Mouse (Mus musculus) stomach, postnatal 0 days (tissue): Measurements from ENCODE around the gene Dhrs7b. TPM values are rescaled to one million over a fixed set of nuclear protein-coding genes. Genes with fewer than 3 reads are reported as not detected.

Experiments
- ATAC-seq: fragments of 200-750 bp; cut with Nextera tagmentation; 2 replicates; pipeline ENCODE4 v1.8.0; 2017; ENCODE audit not compliant: low FRiP score, low TSS enrichment
- DNase-seq: peaks from one replicate; pipeline ENCODE4 v3.0.0-alpha.2; 2016; ENCODE audit warnings: low spot score
- H3K27ac ChIP-seq: fragments of 300-500 bp; sonication (generic); replicated peaks from 2 replicates; pipeline ENCODE4 v1.5.1; 2014; ENCODE audit warnings: mild to moderate bottlenecking, control low read depth
- H3K27me3 ChIP-seq: fragments of 300-500 bp; sonication (generic); 2 replicates; pipeline ENCODE4 v1.6.1; 2014; ENCODE audit warnings: low read length; ENCODE audit not compliant: control insufficient read depth, insufficient read depth
- H3K36me3 ChIP-seq: fragments of 300-500 bp; sonication (generic); 2 replicates; pipeline ENCODE4 v1.6.1; 2014; ENCODE audit warnings: low read length, mixed read lengths; ENCODE audit not compliant: control insufficient read depth, insufficient read depth
- H3K4me1 ChIP-seq: fragments of 300-500 bp; sonication (generic); replicated peaks from 2 replicates; pipeline ENCODE4 v1.6.1; 2014; ENCODE audit warnings: antibody characterized with exemption; ENCODE audit not compliant: control insufficient read depth, insufficient read depth
- H3K4me2 ChIP-seq: fragments of 300-500 bp; sonication (generic); replicated peaks from 2 replicates; pipeline ENCODE4 v1.6.1; 2014; ENCODE audit warnings: low read depth, mild to moderate bottlenecking, control low read depth, moderate library complexity
- H3K4me3 ChIP-seq: fragments of 300-500 bp; sonication (generic); 2 replicates; pipeline ENCODE4 v1.5.1; 2014; ENCODE audit warnings: low read depth, low read length, control low read depth
- H3K9ac ChIP-seq: fragments of 300-500 bp; sonication (generic); 2 replicates; pipeline ENCODE4 v1.6.1; 2014; ENCODE audit warnings: mild to moderate bottlenecking, low read length, control low read depth, mixed read lengths
- H3K9me3 ChIP-seq: fragments of 300-500 bp; sonication (generic); 2 replicates; pipeline ENCODE4 v1.6.1; 2016; ENCODE audit warnings: low read length; ENCODE audit not compliant: control insufficient read depth
- CTCF ChIP-seq: IDR thresholded peaks from 2 replicates; pipeline ENCODE4 v1.5.1; 2016; ENCODE audit warnings: antibody characterized with exemption, low read depth, mild to moderate bottlenecking, moderate library complexity
- EP300 ChIP-seq: optimal IDR thresholded peaks from 2 replicates; pipeline ENCODE3; 2016; ENCODE audit warnings: antibody characterized with exemption
- WGBS: fragments of 180-500 bp; shearing (Covaris S2); extraction: QIAGEN DNeasy Blood & Tissue Kit; methylation state at CpG from one replicate; pipeline ENCODE4 v1.1.7; 2014; 5-methylcytosine and 5-hydroxymethylcytosine counted together
- polyA plus RNA-seq: library from polyadenylated mRNA; unstranded; fragments of >200 nt; fragmentation: Nextera tagmentation; extraction: Ambion mirVana; gene quantifications from 2 replicates; pipeline ENCODE4 v1.2.1, GENCODE M21; 2015

The Dhrs7b gene
- polyA plus RNA-seq, 1 experiment from 2014 or later = 28.0 TPM

- ATAC-seq (no peak), DNase-seq (no peak)
- no peaks in the 10 kb centered on the region for H3K4me1 ChIP-seq
- H3K36me3 ChIP-seq = no peaks in the 10 kb centered on the region
- no peaks in the 10 kb centered on the region for H3K9me3 ChIP-seq
- H3K4me2 ChIP-seq = no peak overlapping the region
- TF ChIP-seq EP300 = no peak
- TF ChIP-seq CTCF = no peak
- no peak overlapping the region for H3K27ac ChIP-seq
- H3K4me3 ChIP-seq = no peak overlapping the region
- WGBS = 90% methylated on average over 6 of the region's 6 CpGs
- no peaks in the 10 kb centered on the region for H3K27me3 ChIP-seq
- H3K9ac ChIP-seq = no peak overlapping the region
Observed at GRCm38 (mm10) chr11:60836897-60837296, 6.5 kb downstream of the Dhrs7b start.

DNA sequence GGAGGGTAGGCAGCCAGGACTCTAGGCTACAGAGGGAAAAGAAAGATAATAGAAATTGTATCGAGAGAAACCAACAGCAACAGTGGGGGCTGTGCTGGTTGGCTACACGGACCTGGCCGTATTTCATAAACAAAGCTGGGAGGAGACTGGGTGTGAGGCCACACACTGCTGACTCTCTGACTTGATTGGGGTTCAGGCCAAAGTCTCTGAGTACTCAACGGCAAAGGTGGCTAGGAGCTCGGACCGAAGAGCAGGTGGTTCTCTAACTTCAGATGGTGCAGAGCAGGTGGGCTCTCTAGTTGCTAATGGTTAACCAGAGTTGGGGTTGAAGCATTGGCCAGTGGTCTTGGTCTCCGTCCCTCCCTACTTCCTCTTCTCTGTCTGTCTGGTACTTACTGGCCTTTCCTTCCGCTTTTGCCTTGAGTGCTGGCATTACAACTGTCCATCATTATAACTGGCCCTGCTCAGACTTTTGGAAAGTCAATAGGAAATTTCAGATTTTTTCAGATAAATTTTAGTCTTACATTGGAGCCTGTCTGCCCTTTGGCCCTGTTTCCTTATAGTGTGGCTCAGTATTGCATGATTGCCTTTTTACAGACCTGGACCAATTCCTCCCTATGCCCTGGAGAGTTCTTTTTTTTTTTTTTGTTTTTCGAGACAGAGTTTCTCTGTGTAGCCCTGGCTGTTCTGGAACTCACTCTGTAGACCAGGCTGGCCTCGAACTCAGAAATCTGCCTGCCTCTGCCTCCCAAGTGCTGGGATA is 7.4 kb downstream of the Dhrs7b start:
- WGBS = 79% methylated on average over 10 of the region's 10 CpGs
- TF ChIP-seq CTCF (no peak), EP300 (no peak)
- H3K4me1 ChIP-seq = no peaks in the 10 kb centered on the region
- H3K4me3 ChIP-seq = no peak overlapping the region
- H3K27me3 ChIP-seq = no peaks in the 10 kb centered on the region
- no peaks in the 10 kb centered on the region for H3K9me3 ChIP-seq
- no peak overlapping the region for H3K27ac ChIP-seq
- H3K4me2 ChIP-seq = no peak overlapping the region
- ATAC-seq (no peak), DNase-seq (no peak)
- no peaks in the 10 kb centered on the region for H3K36me3 ChIP-seq
- no peak overlapping the region for H3K9ac ChIP-seq

DNA sequence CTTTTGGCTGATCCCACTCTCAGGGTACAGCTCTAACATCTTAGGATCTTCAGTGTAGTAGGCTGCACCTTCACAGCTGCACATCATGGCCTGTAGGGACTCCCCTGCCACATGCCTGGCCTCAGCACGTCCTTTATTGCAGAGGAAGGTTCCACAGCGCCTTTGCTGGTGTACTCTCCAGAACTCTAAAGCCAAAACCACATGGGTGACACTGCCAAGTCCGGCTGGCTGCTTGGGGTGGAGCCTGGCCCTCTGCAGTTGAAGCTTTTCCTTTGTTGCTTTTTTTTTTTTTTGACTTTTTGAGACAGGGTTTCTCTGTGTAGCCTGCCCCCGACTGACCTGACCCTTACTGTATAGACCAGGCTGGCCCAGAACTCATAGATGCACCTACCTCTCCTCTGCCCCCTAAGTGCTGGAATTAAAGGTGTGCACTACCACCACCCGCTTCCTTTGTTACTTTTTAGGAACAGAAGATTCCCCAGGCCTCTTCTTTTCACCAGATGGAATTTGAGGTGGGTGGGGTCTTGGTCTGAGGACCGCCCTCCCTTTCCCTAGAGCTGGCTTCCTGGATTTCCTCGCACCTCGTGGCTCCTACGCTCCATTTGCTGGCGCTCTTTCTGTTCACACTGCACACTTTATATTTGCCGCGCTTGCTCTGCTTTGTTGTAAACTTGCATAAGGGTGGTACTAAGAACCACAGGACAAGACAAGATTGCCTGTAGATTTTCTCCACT is 11.2 kb downstream of the Dhrs7b start:
- no peaks in the 10 kb centered on the region for H3K9me3 ChIP-seq
- DNase-seq (no peak), ATAC-seq (no peak)
- no peak overlapping the region for H3K9ac ChIP-seq
- no peak overlapping the region for H3K27ac ChIP-seq
- 66% methylated on average over 12 of the region's 12 CpGs for WGBS
- no peaks in the 10 kb centered on the region for H3K4me1 ChIP-seq
- TF ChIP-seq EP300 = no peak
- no peak for TF ChIP-seq CTCF
- H3K36me3 ChIP-seq = no peaks in the 10 kb centered on the region; the same call in 1 of the 2 replicates
- H3K4me3 ChIP-seq = no peak overlapping the region
- H3K4me2 ChIP-seq = no peak overlapping the region
- no peaks in the 10 kb centered on the region for H3K27me3 ChIP-seq

DNA sequence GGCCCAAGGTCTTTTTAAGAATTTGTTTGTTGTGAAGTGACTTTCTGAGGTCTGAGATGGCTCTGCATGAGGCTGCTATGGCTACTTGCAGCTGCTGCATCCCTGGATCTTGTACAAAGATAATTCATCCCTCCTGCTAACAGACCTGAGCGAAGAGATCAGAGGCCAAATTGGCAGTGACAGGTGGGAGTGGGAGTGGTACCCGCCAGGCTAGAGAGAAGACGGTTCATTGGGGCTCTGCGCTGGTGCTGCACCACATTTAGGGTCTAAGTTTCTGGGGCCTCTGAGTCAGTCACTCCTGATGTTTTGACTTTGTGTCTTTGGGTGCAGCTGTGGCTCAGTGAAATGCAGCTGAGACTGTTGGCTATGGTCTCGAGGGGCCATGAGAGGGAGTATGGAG is 13.0 kb downstream of the Dhrs7b start:
- WGBS = 82% methylated on average over 5 of the region's 5 CpGs
- H3K4me1 ChIP-seq = no peaks in the 10 kb centered on the region
- TF ChIP-seq CTCF (no peak), EP300 (no peak)

GRCm38 (mm10) chr11:60845415-60845814 is 15.0 kb downstream of the Dhrs7b start:
- Histone ChIP-seq H3K9me3 (no peaks in the 10 kb centered on the region), H3K9ac (no peak overlapping the region), H3K4me1 (no peaks in the 10 kb centered on the region), H3K4me2 (no peak overlapping the region), H3K27ac (no peak overlapping the region), H3K4me3 (no peak overlapping the region), H3K36me3 (peaks cover 4% of the 10 kb centered on the region), H3K27me3 (no peaks in the 10 kb centered on the region)
- ATAC-seq = no peak
- TF ChIP-seq CTCF = no peak
- TF ChIP-seq EP300 = no peak
- 86% methylated on average over 5 of the region's 5 CpGs for WGBS
- DNase-seq = no peak

More for the DNA sequence above, 13.0 kb downstream of the Dhrs7b start:
- Histone ChIP-seq H3K27ac (no peak overlapping the region), H3K9me3 (no peaks in the 10 kb centered on the region), H3K36me3 (no peaks in the 10 kb centered on the region; the same call in 1 of the 2 replicates), H3K9ac (no peak overlapping the region), H3K27me3 (no peaks in the 10 kb centered on the region), H3K4me3 (no peak overlapping the region), H3K4me2 (no peak overlapping the region)
- ATAC-seq = no peak
- DNase-seq = no peak

GRCm38 (mm10) chr11:60856587-60856986 is 26.2 kb downstream of the Dhrs7b start:
- H3K36me3 ChIP-seq = peaks cover 17% of the 10 kb centered on the region
- DNase-seq = no peak
- WGBS = 40% methylated on average over 3 of the region's 3 CpGs
- H3K27ac ChIP-seq = no peak overlapping the region
- TF ChIP-seq CTCF (no peak), EP300 (no peak)
- H3K9ac ChIP-seq = no peak overlapping the region
- no peaks in the 10 kb centered on the region for H3K9me3 ChIP-seq
- ATAC-seq = no peak
- no peak overlapping the region for H3K4me2 ChIP-seq
- H3K27me3 ChIP-seq = no peaks in the 10 kb centered on the region
- H3K4me3 ChIP-seq = no peak overlapping the region
- H3K4me1 ChIP-seq = no peaks in the 10 kb centered on the region
